Comparison of ENCODE assay signal across 7 mouse cellular contexts in genomic region chr3:17798399-17798798, GRCm38 (mm10).
DNase-seq lines count a peak whose midpoint lies in the region; ATAC-seq and TF ChIP-seq lines count a peak whose summit lies in the region.

No protein-coding gene starts in this region.

- no peaks in the 10 kb centered on the region for H3K4me1 ChIP-seq in lung, adult 2 months (ENCODE audit: control insufficient read depth, insufficient read depth, low read length)
- peaks cover 33% of the 10 kb centered on the region for H3K4me1 ChIP-seq in hindbrain, embryonic 10.5 days (replicated peaks)
- H3K4me1 ChIP-seq in stomach, postnatal 0 days (replicated peaks; ENCODE audit: control insufficient read depth, insufficient read depth), result no peaks in the 10 kb centered on the region

- no peak for TF ChIP-seq EP300 in stomach, postnatal 0 days (optimal IDR thresholded peaks at IDR 0.05)

- TF ChIP-seq POLR2A in lung, adult 2 months (IDR thresholded peaks at IDR 0.05; ENCODE audit: borderline replicate concordance, extremely low read depth, low read depth, low read length), result no peak

- peaks cover 28% of the 10 kb centered on the region for H3K36me3 ChIP-seq in hindbrain, embryonic 10.5 days
- H3K36me3 ChIP-seq in stomach, postnatal 0 days (ENCODE audit: control insufficient read depth, insufficient read depth, low read length), result no peaks in the 10 kb centered on the region

- DNase-seq in lung, postnatal 36 days, result peak; percentile 2
- no peak for DNase-seq in lung, adult 2 months
- DNase-seq in cerebellum, postnatal 14 days, result peak; percentile 91
- peak; percentile 81 for DNase-seq in hindbrain, embryonic 10.5 days (ENCODE audit: low spot score)
- peak; percentile 87 for DNase-seq in mesoderm, embryonic 11.5 days (ENCODE audit: low read depth, low spot score)
- DNase-seq in stomach, postnatal 0 days (ENCODE audit: low spot score), result peak; percentile 46
- no peak for DNase-seq in spleen, postnatal 14 days (ENCODE audit: low spot score in 2 of 2)

- ATAC-seq in stomach, postnatal 0 days (ENCODE audit: low FRiP score, low TSS enrichment), result no peak

- H3K9me3 ChIP-seq in hindbrain, embryonic 10.5 days, result no peaks in the 10 kb centered on the region
- no peaks in the 10 kb centered on the region for H3K9me3 ChIP-seq in stomach, postnatal 0 days (ENCODE audit: control insufficient read depth, low read length)

- WGBS in lung, adult 2 months, result 7% methylated on average over 12 of the region's 12 CpGs
- WGBS in hindbrain, embryonic 10.5 days, result 6% methylated on average over 12 of the region's 12 CpGs
- WGBS in stomach, postnatal 0 days, result 8% methylated on average over 12 of the region's 12 CpGs

- H3K9ac ChIP-seq in stomach, postnatal 0 days (ENCODE audit: low read length), result no peak overlapping the region

- no peak overlapping the region for H3K4me2 ChIP-seq in stomach, postnatal 0 days (replicated peaks; ENCODE audit: low read depth)

- no peak overlapping the region for H3K4me3 ChIP-seq in lung, adult 2 months (replicated peaks; ENCODE audit: extremely low read depth, low read depth, low read length)
- peak overlapping the region; percentile 22 for H3K4me3 ChIP-seq in hindbrain, embryonic 10.5 days
- no peak overlapping the region for H3K4me3 ChIP-seq in stomach, postnatal 0 days (ENCODE audit: low read depth, low read length)

- H3K27me3 ChIP-seq in hindbrain, embryonic 10.5 days (ENCODE audit: insufficient read depth, poor library complexity, severe bottlenecking), result peaks cover 33% of the 10 kb centered on the region
- H3K27me3 ChIP-seq in stomach, postnatal 0 days (ENCODE audit: control insufficient read depth, insufficient read depth, low read length), result peaks cover 5% of the 10 kb centered on the region; the same call in 1 of the 2 replicates

- H3K27ac ChIP-seq in hindbrain, embryonic 10.5 days, result no peak overlapping the region
- H3K27ac ChIP-seq in stomach, postnatal 0 days (replicated peaks), result no peak overlapping the region

- TF ChIP-seq CTCF in lung, adult 2 months (IDR thresholded peaks at IDR 0.05; ENCODE audit: insufficient read depth, low read length), result no peak
- TF ChIP-seq CTCF in stomach, postnatal 0 days (IDR thresholded peaks at IDR 0.05; ENCODE audit: low read depth), result peak; percentile 65

Comparison
In these comparisons a context has a peak if more than half of its experiments do, and no peak if none do; other contexts are left out.
1. DNase-seq: peak in lung, postnatal 36 days (single experiment), cerebellum, postnatal 14 days (2 of 2), hindbrain, embryonic 10.5 days (single experiment), mesoderm, embryonic 11.5 days (single experiment) and stomach, postnatal 0 days (single experiment); none in lung, adult 2 months (single experiment) and spleen, postnatal 14 days (0 of 2).